Mouse (Mus musculus): Measurements from ENCODE around the gene Tulp4. TPM values are rescaled to one million over a fixed set of nuclear protein-coding genes. Genes with fewer than 3 reads are reported as not detected.

Gene Tulp4
- total RNA-seq (2014; rRNA removed) (218 and 245 TPM in 2 replicates), polyA plus RNA-seq (2015; fragmentation: Nextera tagmentation; extraction: Ambion mirVana) (77.1 and 91.9 TPM in 2 replicates)

GRCm38 (mm10) chr17:6106361-6107014 is at the start of gene Tulp4:
Gene Tulp4, plus strand, starts transcription at chr17:6106437.
- ATAC-seq: peak; percentile 97
- Histone ChIP-seq H3K4me1 (ENCODE audit: insufficient read depth, low read length) (peaks cover 12% of the 10 kb centered on the region), H3K36me3 (ENCODE audit: insufficient read depth, low read length) (no peaks in the 10 kb centered on the region), H3K9me3 (ENCODE audit: low read length) (no peaks in the 10 kb centered on the region), H3K4me3 (ENCODE audit: low read length) (peak within 1 kb of the TSS; percentile 91), H3K27me3 (ENCODE audit: insufficient read depth, low read length) (no peaks in the 10 kb centered on the region), H3K9ac (replicated peaks; ENCODE audit: low read length) (peak within 1 kb of the TSS; percentile 98), H3K4me2 (ENCODE audit: low read depth, low read length) (peak within 1 kb of the TSS; percentile 89), H3K27ac (peak within 1 kb of the TSS; percentile 99)
- peak; percentile 93 for DNase-seq (ENCODE audit: low spot score)
- WGBS: 1% methylated on average over 47 of the region's 76 CpGs
- no peak for TF ChIP-seq CTCF (IDR thresholded peaks at IDR 0.05; ENCODE audit: low read depth)

DNA sequence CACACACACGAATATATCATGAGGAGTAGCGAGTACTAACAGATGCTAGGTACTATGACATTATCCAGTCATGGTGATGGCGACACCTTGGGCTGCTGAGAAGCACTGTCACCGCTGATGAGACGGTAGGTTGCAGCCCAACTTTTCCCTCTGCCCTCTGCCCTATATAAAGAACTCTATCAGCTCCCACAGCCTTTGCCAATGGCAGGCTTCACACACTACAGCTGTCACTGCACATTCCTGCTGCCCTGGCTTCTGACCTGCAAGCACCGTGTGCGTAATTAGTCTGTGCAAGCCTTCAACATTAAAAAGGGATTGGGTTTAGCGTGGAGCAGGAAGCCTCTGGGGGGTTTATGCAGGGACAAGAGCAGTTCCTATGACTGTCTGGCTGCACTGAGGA is 43.4 kb upstream of the Tulp4 start:
- H3K27me3 ChIP-seq (ENCODE audit: insufficient read depth, low read length): no peaks in the 10 kb centered on the region
- H3K9ac ChIP-seq (replicated peaks; ENCODE audit: low read length): no peak overlapping the region
- 88% methylated on average over 8 of the region's 8 CpGs for WGBS
- TF ChIP-seq CTCF (IDR thresholded peaks at IDR 0.05; ENCODE audit: low read depth): no peak
- H3K9me3 ChIP-seq (ENCODE audit: low read length): no peaks in the 10 kb centered on the region
- no peak overlapping the region for H3K4me3 ChIP-seq (ENCODE audit: low read length)
- H3K4me1 ChIP-seq (ENCODE audit: insufficient read depth, low read length): no peaks in the 10 kb centered on the region
- ATAC-seq: no peak
- H3K4me2 ChIP-seq (ENCODE audit: low read depth, low read length): no peak overlapping the region
- peaks cover 40% of the 10 kb centered on the region for H3K36me3 ChIP-seq (ENCODE audit: insufficient read depth, low read length)
- no peak overlapping the region for H3K27ac ChIP-seq
- DNase-seq (ENCODE audit: low spot score): no peak

GRCm38 (mm10) chr17:6063532-6063931 is 42.7 kb upstream of the Tulp4 start:
- ATAC-seq: no peak

GRCm38 (mm10) chr17:6066021-6066420 is 40.2 kb upstream of the Tulp4 start:
- no peaks in the 10 kb centered on the region for H3K9me3 ChIP-seq (ENCODE audit: low read length)
- H3K27me3 ChIP-seq (ENCODE audit: insufficient read depth, low read length): no peaks in the 10 kb centered on the region
- no peak for ATAC-seq
- TF ChIP-seq CTCF (IDR thresholded peaks at IDR 0.05; ENCODE audit: low read depth): no peak
- WGBS: 91% methylated on average over 2 of the region's 2 CpGs
- H3K9ac ChIP-seq (replicated peaks; ENCODE audit: low read length): no peak overlapping the region
- no peak overlapping the region for H3K27ac ChIP-seq
- no peak overlapping the region for H3K4me3 ChIP-seq (ENCODE audit: low read length)
- H3K36me3 ChIP-seq (ENCODE audit: insufficient read depth, low read length): peaks cover 46% of the 10 kb centered on the region
- no peak for DNase-seq (ENCODE audit: low spot score)
- H3K4me1 ChIP-seq (ENCODE audit: insufficient read depth, low read length): no peaks in the 10 kb centered on the region
- no peak overlapping the region for H3K4me2 ChIP-seq (ENCODE audit: low read depth, low read length)

More at GRCm38 (mm10) chr17:6063532-6063931, 42.7 kb upstream of the Tulp4 start:
- TF ChIP-seq CTCF (IDR thresholded peaks at IDR 0.05; ENCODE audit: low read depth): no peak
- WGBS: 96% methylated on average over 5 of the region's 5 CpGs
- H3K27me3 ChIP-seq (ENCODE audit: insufficient read depth, low read length): no peaks in the 10 kb centered on the region
- H3K27ac ChIP-seq: no peak overlapping the region
- no peak overlapping the region for H3K4me3 ChIP-seq (ENCODE audit: low read length)
- H3K9me3 ChIP-seq (ENCODE audit: low read length): no peaks in the 10 kb centered on the region
- H3K4me1 ChIP-seq (ENCODE audit: insufficient read depth, low read length): no peaks in the 10 kb centered on the region
- DNase-seq (ENCODE audit: low spot score): no peak
- peaks cover 40% of the 10 kb centered on the region for H3K36me3 ChIP-seq (ENCODE audit: insufficient read depth, low read length)
- no peak overlapping the region for H3K9ac ChIP-seq (replicated peaks; ENCODE audit: low read length)
- no peak overlapping the region for H3K4me2 ChIP-seq (ENCODE audit: low read depth, low read length)

DNA sequence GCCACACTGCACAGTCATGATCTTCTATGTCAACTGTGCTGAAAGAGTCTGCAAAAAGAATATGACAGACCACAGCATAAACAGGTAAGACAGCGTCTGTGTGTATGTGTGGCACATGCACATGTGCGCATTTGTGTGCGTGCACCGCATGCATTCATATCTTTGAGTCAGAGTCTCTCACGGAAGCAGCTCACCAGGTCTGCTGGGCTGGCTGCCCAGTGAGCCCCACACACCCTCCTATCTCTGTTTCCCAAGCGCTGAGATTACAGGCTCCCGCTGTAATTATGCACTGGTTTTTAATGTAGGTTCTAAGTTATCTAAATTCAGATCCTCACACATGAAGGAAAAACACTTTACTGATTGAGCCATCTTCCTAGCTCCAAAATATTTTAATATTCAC is 38.6 kb upstream of the Tulp4 start:
- H3K9ac ChIP-seq (replicated peaks; ENCODE audit: low read length): no peak overlapping the region
- no peak for TF ChIP-seq CTCF (IDR thresholded peaks at IDR 0.05; ENCODE audit: low read depth)
- WGBS: 96% methylated on average over 7 of the region's 7 CpGs
- ATAC-seq: no peak
- no peak overlapping the region for H3K4me2 ChIP-seq (ENCODE audit: low read depth, low read length)
- no peak overlapping the region for H3K4me3 ChIP-seq (ENCODE audit: low read length)
- no peaks in the 10 kb centered on the region for H3K4me1 ChIP-seq (ENCODE audit: insufficient read depth, low read length)
- no peak for DNase-seq (ENCODE audit: low spot score)
- H3K36me3 ChIP-seq (ENCODE audit: insufficient read depth, low read length): peaks cover 46% of the 10 kb centered on the region
- no peaks in the 10 kb centered on the region for H3K9me3 ChIP-seq (ENCODE audit: low read length)
- no peak overlapping the region for H3K27ac ChIP-seq
- no peaks in the 10 kb centered on the region for H3K27me3 ChIP-seq (ENCODE audit: insufficient read depth, low read length)

GRCm38 (mm10) chr17:6069866-6070265 is 36.4 kb upstream of the Tulp4 start:
- DNase-seq (ENCODE audit: low spot score) (no peak), ATAC-seq (no peak)
- Histone ChIP-seq H3K27me3 (ENCODE audit: insufficient read depth, low read length) (no peaks in the 10 kb centered on the region), H3K4me1 (ENCODE audit: insufficient read depth, low read length) (no peaks in the 10 kb centered on the region), H3K27ac (no peak overlapping the region), H3K4me2 (ENCODE audit: low read depth, low read length) (no peak overlapping the region), H3K9ac (replicated peaks; ENCODE audit: low read length) (no peak overlapping the region), H3K9me3 (ENCODE audit: low read length) (no peaks in the 10 kb centered on the region), H3K36me3 (ENCODE audit: insufficient read depth, low read length) (peaks cover 40% of the 10 kb centered on the region), H3K4me3 (ENCODE audit: low read length) (no peak overlapping the region)
- TF ChIP-seq CTCF (IDR thresholded peaks at IDR 0.05; ENCODE audit: low read depth): no peak
- 96% methylated on average over 6 of the region's 6 CpGs for WGBS

DNA sequence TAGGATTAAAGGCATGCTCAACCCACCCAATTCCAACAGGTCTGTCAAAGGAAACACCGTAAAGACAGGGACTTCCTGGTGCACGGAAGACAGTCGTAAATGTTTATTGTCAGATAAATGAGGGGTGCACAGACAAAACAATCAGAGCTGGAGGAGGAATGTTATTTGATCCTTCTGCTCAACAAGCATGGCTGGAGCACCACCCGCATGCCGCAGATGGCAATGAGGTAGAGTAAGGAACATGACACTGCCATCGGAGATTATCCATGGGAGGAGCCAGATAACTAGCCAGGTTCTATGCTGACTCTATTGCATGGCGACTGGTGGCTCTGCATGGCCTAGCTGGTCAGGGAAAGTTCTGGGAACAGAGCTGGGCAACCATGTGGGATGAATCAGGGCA is 32.8 kb upstream of the Tulp4 start:
- no peak for ATAC-seq
- peaks cover under 1% of the 10 kb centered on the region; the same call in 1 of the 2 replicates for H3K4me1 ChIP-seq (ENCODE audit: insufficient read depth, low read length)
- DNase-seq (ENCODE audit: low spot score): no peak
- H3K27ac ChIP-seq: no peak overlapping the region
- H3K4me2 ChIP-seq (ENCODE audit: low read depth, low read length): no peak overlapping the region
- peaks cover 19% of the 10 kb centered on the region for H3K36me3 ChIP-seq (ENCODE audit: insufficient read depth, low read length)
- H3K4me3 ChIP-seq (ENCODE audit: low read length): no peak overlapping the region
- TF ChIP-seq CTCF (IDR thresholded peaks at IDR 0.05; ENCODE audit: low read depth): no peak
- H3K27me3 ChIP-seq (ENCODE audit: insufficient read depth, low read length): no peaks in the 10 kb centered on the region
- H3K9me3 ChIP-seq (ENCODE audit: low read length): no peaks in the 10 kb centered on the region
- WGBS: 92% methylated on average over 7 of the region's 7 CpGs
- H3K9ac ChIP-seq (replicated peaks; ENCODE audit: low read length): no peak overlapping the region

Measured in hindbrain, postnatal 0 days (tissue).